Mouse (Mus musculus) lung, postnatal 0 days (tissue): ENCODE data around the gene Gm13691.
"Not testable (repeated sequence)": the region's sequence is repeated elsewhere in the genome, so short reads cannot be mapped to it uniquely, and the experiment has no call there.

ENCODE experiments used
- CTCF ChIP-seq: IDR thresholded peaks from 2 replicates; pipeline ENCODE4 v1.5.1; 2016; ENCODE audit warnings: antibody characterized with exemption, mild to moderate bottlenecking
- EP300 ChIP-seq: IDR thresholded peaks from 2 replicates; pipeline ENCODE4 v1.6.1; 2016; ENCODE audit warnings: antibody characterized with exemption, mild to moderate bottlenecking, control low read depth

DNA sequence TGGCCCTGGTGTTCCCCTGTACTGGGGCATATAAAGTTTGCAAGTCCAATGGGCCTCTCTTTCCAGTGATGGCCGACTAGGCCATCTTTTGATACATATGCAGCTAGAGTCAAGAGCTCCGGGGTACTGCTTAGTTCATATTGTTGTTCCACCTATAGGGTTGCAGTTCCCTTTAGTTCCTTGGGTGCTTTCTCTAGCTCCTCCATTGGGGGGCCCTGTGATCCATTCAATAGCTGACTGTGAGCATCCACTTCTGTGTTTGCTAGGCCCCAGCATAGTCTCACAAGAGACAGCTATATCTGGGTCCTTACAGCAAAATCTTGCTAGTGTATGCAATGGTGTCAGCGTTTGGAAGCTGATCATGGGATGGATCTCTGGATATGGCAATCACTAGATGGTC lies 4.2 kb downstream of the Gm13691 start:
- TF ChIP-seq CTCF, EP300: not testable (repeated sequence)
